Mouse (Mus musculus) ES-E14 (cell line): Measurements from ENCODE around the gene Tmem202. TPM values are rescaled to one million over a fixed set of nuclear protein-coding genes. Genes with fewer than 3 reads are reported as not detected.

Experiments used
- DNase-seq: peaks from one replicate; pipeline ENCODE4 v3.0.0-alpha.2; 2013; ENCODE audit warnings: low read depth, low spot score
- H3K27ac ChIP-seq: 2 replicates; pipeline ENCODE4 v1.5.1; 2012; ENCODE audit warnings: low read depth, mild to moderate bottlenecking, low read length, moderate library complexity, mixed read lengths; ENCODE audit not compliant: poor library complexity, insufficient read depth, severe bottlenecking
- H3K36me3 ChIP-seq: 2 replicates; pipeline ENCODE4 v1.6.1; 2012; ENCODE audit warnings: mild to moderate bottlenecking, low read length, moderate library complexity, mixed read lengths; ENCODE audit not compliant: control insufficient read depth, poor library complexity, insufficient read depth, severe bottlenecking
- H3K4me1 ChIP-seq, 2 experiments: fragments of 150-350 bp in 1 of 2; sonication (generic) in 1 of 2; 2 replicates each; pipeline ENCODE4 v1.6.1; 2012; ENCODE audit warnings: low read length in 2 of 2, mild to moderate bottlenecking in 1 of 2, mixed read lengths in 1 of 2; ENCODE audit not compliant: control insufficient read depth in 2 of 2, insufficient read depth in 2 of 2, poor library complexity in 1 of 2
- H3K4me3 ChIP-seq, 2 experiments: fragments of 150-350 bp in 1 of 2; sonication (generic) in 1 of 2; 2 replicates each; pipeline ENCODE4 v1.5.1; 2012; ENCODE audit warnings: low read length in 2 of 2, low read depth in 1 of 2, mild to moderate bottlenecking in 1 of 2, mixed read lengths in 1 of 2; ENCODE audit not compliant: insufficient read depth in 1 of 2, poor library complexity in 1 of 2, severe bottlenecking in 1 of 2
- H3K9ac ChIP-seq: 2 replicates; pipeline ENCODE4 v1.6.1; 2012; ENCODE audit warnings: low read depth, mild to moderate bottlenecking, low read length, mixed read lengths; ENCODE audit not compliant: poor library complexity, insufficient read depth, severe bottlenecking
- H3K9me3 ChIP-seq: fragments of 150-350 bp; sonication (generic); 2 replicates; pipeline ENCODE4 v1.6.1; 2012; ENCODE audit warnings: low read depth, mild to moderate bottlenecking, low read length; ENCODE audit not compliant: control insufficient read depth, insufficient read depth
- CHD2 ChIP-seq: IDR thresholded peaks from 2 replicates; pipeline ENCODE4 v1.6.1; 2014; ENCODE audit warnings: mild to moderate bottlenecking, low read depth, low read length, inconsistent platforms
- HCFC1 ChIP-seq: IDR thresholded peaks from 2 replicates; pipeline ENCODE4 v1.6.1; 2012; ENCODE audit warnings: low read length, inconsistent platforms, borderline replicate concordance; ENCODE audit not compliant: insufficient read depth
- MAFK ChIP-seq: IDR thresholded peaks from 2 replicates; pipeline ENCODE4 v1.6.1; 2014; ENCODE audit warnings: mild to moderate bottlenecking, low read depth, low read length, inconsistent platforms; ENCODE audit not compliant: insufficient read depth
- ZC3H11A ChIP-seq: IDR thresholded peaks from 2 replicates; pipeline ENCODE4 v1.6.1; 2012; ENCODE audit warnings: low read depth, mild to moderate bottlenecking, inconsistent platforms, low read length, borderline replicate concordance
- ZNF384 ChIP-seq: IDR thresholded peaks from 2 replicates; pipeline ENCODE4 v1.6.1; 2012; ENCODE audit warnings: low read depth, low read length, inconsistent platforms
- in situ Hi-C, 2 experiments: fragments of 600-800 bp; cut with MboI; formaldehyde crosslinking; loops; one replicate each; pipeline ENCODE4 v1.15.1; 2025; ENCODE audit warnings: low sequenced_read_pairs in 2 of 2, inconsistent platforms in 1 of 2; ENCODE audit not compliant: unreplicated experiment in 2 of 2
- total RNA-seq: library from RNA; depleted of rRNA; stranded (reverse); fragments of 300-350 nt; gene quantifications from 2 replicates; pipeline ENCODE4 v1.2.3, GENCODE M21; 2012; rRNA removed

Tmem202 gene
- total RNA-seq, result 0.74 TPM in 1 of 2 replicates, not detected in the other

- in situ Hi-C loops, result no loop called here
- H3K27ac ChIP-seq, result no peak within 1 kb of the TSS
Observed at GRCm38 (mm10) chr9:59539441-59540137, at the start of gene Tmem202, which contains the start of gene Hexa. Tmem202 (minus strand) TSS chr9:59539847. Hexa (plus strand) TSS chr9:59539540.

DNA sequence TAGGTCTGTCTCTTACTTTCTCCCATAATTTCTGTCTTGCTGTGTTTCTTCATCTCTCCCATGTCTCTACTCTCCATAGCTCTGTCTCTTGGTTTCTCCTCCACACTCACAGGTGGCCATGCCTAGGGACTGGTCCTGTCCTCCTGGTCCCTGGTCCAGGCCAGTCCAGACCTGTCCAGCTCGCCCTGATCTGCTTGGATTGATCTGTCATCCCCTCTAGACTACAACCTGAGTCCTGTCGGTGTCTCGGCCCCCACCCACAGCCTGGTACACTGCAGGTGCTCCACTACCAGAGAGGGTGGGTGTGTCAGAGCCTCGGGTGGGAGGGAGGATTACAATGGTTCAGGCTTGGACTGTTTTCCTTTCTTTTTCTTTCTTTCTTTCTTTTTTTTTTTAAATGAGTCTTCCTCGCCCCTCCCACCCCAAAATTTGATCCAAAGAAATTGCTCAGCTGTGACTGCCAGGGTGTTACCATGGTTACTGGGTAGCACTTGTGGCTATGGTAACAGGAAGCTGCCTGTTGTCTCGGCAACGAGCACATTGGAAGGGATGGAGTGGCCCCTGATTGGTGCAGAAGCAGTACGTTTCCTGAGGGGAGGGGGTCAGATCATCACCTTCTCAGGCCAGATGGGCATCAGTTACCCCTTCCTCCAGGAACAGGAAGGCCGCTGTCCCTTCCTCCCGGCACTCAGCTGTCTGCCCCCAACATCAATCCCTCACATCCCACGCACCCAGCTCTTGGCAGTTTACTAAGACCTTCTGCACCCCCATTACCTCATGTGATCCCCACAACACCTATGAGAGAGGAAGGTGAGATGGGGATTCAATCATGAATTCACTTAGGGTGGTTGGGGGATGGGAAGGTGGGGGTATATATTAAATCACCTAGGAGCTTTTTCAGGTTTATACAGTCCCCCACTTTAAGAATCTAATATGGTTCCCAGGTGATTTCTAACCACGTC, 49.3 kb upstream of the Tmem202 start:
- Histone ChIP-seq H3K27ac (no peak overlapping the region), H3K9ac (no peak overlapping the region), H3K9me3 (no peaks in the 10 kb centered on the region), H3K36me3 (no peaks in the 10 kb centered on the region), H3K4me1 (peaks cover 0 to 2% of the 10 kb centered on the region in 2 experiments; a peak in 1 of 4 replicates), H3K4me3 (no peak overlapping the region)
- in situ Hi-C loops, result no loop called here
- no peak for DNase-seq
- TF ChIP-seq HCFC1 (no peak), ZC3H11A (no peak), MAFK (no peak), CHD2 (no peak), ZNF384 (no peak)

More at GRCm38 (mm10) chr9:59539441-59540137, at the start of gene Tmem202, which contains the start of gene Hexa:
- DNase-seq, result peak; percentile 89
- Histone ChIP-seq H3K4me3 (peak within 1 kb of the TSS; percentile 62 to 70), H3K36me3 (peaks cover 3% of the 10 kb centered on the region; the same call in 1 of the 2 replicates), H3K9me3 (no peaks in the 10 kb centered on the region), H3K4me1 (peaks cover 5% of the 10 kb centered on the region in 2 experiments; a peak in 3 of 4 replicates), H3K9ac (peak within 1 kb of the TSS; percentile 80)
- TF ChIP-seq HCFC1, result peak; percentile 26; the same call in 1 of the 2 replicates
- no peak for TF ChIP-seq ZC3H11A

GRCm38 (mm10) chr9:59588252-59588651, 48.6 kb upstream of the Tmem202 start:
- Histone ChIP-seq H3K27ac (no peak overlapping the region), H3K36me3 (no peaks in the 10 kb centered on the region), H3K4me3 (no peak overlapping the region), H3K9me3 (no peaks in the 10 kb centered on the region), H3K4me1 (peaks cover 2% of the 10 kb centered on the region in 2 experiments; a peak in 1 of 4 replicates), H3K9ac (no peak overlapping the region)
- TF ChIP-seq HCFC1 (no peak), CHD2 (no peak), ZC3H11A (no peak), ZNF384 (no peak)
- DNase-seq, result no peak
- in situ Hi-C loops, result no loop called here

DNA sequence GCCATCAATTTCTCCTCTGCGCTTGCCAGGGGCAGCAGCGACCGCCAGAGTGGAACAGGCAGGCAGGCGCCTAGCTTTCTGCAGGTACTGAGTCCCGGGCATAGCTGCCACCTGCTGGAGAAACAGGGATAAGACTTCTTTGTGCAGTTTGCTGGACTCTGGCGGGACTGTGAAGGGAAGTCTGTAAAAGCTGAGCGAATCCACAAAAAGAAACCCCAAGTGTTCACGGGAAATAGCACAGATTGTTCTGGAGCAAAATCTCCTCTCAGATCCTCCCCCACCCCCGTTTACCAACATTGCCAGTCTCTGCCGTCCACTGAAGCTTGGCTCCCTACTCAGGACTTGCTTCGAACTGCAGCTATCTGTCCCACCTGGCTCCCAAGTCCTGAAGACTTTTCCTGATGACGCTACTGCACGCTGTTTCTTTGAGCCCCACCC, 45.2 kb upstream of the Tmem202 start:
- in situ Hi-C loops, result no loop called here
- peak overlapping the region; percentile 62 for H3K9ac ChIP-seq
- DNase-seq, result peak; percentile 74
- H3K4me1 ChIP-seq, result peaks cover 2% of the 10 kb centered on the region in 2 experiments; a peak in 1 of 4 replicates
- H3K36me3 ChIP-seq, result no peaks in the 10 kb centered on the region
- TF ChIP-seq CHD2, result no peak
- no peak for TF ChIP-seq HCFC1
- peak; percentile 64; the same call in 1 of the 2 replicates for TF ChIP-seq ZC3H11A
- TF ChIP-seq MAFK, result 0 out of 2 replicates have a peak, but pooled peaks have one; percentile 16
- no peak for TF ChIP-seq ZNF384
- no peaks in the 10 kb centered on the region for H3K9me3 ChIP-seq
- H3K27ac ChIP-seq, result no peak overlapping the region
- H3K4me3 ChIP-seq, result peak overlapping the region in 1 of 2 experiments; percentile 14; a peak in 2 of 4 replicates
